Mouse (Mus musculus) liver, adult 2 months (tissue): ENCODE data around the gene Ccdc173.

Experiments
- CTCF ChIP-seq: fragments of 200-500 bp; IDR thresholded peaks from 2 replicates; pipeline ENCODE4 v1.5.1; 2011; ENCODE audit warnings: low read depth, low read length, control low read depth
- POLR2A ChIP-seq: fragments of 200-500 bp; IDR thresholded peaks from 2 replicates; pipeline ENCODE4 v1.6.1; 2011; ENCODE audit warnings: low read length, control low read depth; ENCODE audit not compliant: insufficient read depth; ENCODE audit errors: extremely low read depth

- TF ChIP-seq CTCF = no peak
- peak; percentile 74; the same call in 1 of the 2 replicates for TF ChIP-seq POLR2A
Observed at GRCm38 (mm10) chr2:69789429-69790069, at the start of gene Ccdc173, which contains the start of gene Phospho2.
